Mouse (Mus musculus) liver, embryonic 12.5 days (tissue): ENCODE measurements around the gene Gas2l3. TPM values are rescaled to one million over a fixed set of nuclear protein-coding genes. Genes with fewer than 3 reads are reported as not detected.

Source experiments
- ATAC-seq: fragments of 200-750 bp; cut with Nextera tagmentation; 2 replicates; pipeline ENCODE4 v1.8.0; 2017; ENCODE audit warnings: moderate number of reproducible peaks, mild to moderate bottlenecking, moderate library complexity
- H3K27ac ChIP-seq: fragments of 300-500 bp; sonication (generic); 2 replicates; pipeline ENCODE4 v1.5.1; 2016; ENCODE audit warnings: mild to moderate bottlenecking
- H3K27me3 ChIP-seq: fragments of 300-500 bp; sonication (generic); replicated peaks from 2 replicates; pipeline ENCODE4 v1.6.1; 2016; ENCODE audit warnings: mild to moderate bottlenecking, moderate library complexity
- H3K36me3 ChIP-seq: fragments of 300-500 bp; sonication (generic); 2 replicates; pipeline ENCODE4 v1.6.1; 2016; ENCODE audit warnings: mild to moderate bottlenecking, moderate library complexity
- H3K4me1 ChIP-seq: fragments of 300-500 bp; sonication (generic); 2 replicates; pipeline ENCODE4 v1.6.1; 2016
- H3K4me2 ChIP-seq: fragments of 300-500 bp; sonication (generic); 2 replicates; pipeline ENCODE4 v1.6.1; 2016; ENCODE audit warnings: mild to moderate bottlenecking, moderate library complexity
- H3K4me3 ChIP-seq: fragments of 300-500 bp; sonication (generic); 2 replicates; pipeline ENCODE4 v1.5.1; 2016; ENCODE audit warnings: mild to moderate bottlenecking, moderate library complexity
- H3K9ac ChIP-seq: fragments of 300-500 bp; sonication (generic); 2 replicates; pipeline ENCODE4 v1.6.1; 2016; ENCODE audit warnings: mild to moderate bottlenecking, moderate library complexity
- H3K9me3 ChIP-seq: fragments of 300-500 bp; sonication (generic); replicated peaks from 2 replicates; pipeline ENCODE4 v1.6.1; 2016; ENCODE audit warnings: mild to moderate bottlenecking, moderate library complexity
- WGBS: fragments of 180-500 bp; shearing (Covaris S2); methylation state at CpG from one replicate; pipeline ENCODE4 v1.1.7; 2016; ENCODE audit not compliant: insufficient replicate concordance; 5-methylcytosine and 5-hydroxymethylcytosine counted together
- polyA plus RNA-seq: library from polyadenylated mRNA; unstranded; fragments of >200 nt; fragmentation: Nextera tagmentation; extraction: Ambion mirVana; gene quantifications from 2 replicates; pipeline ENCODE4 v1.2.1, GENCODE M21; 2016

Gene Gas2l3
- polyA plus RNA-seq, 1 experiment from 2014 or later, result 6.7 TPM

GRCm38 (mm10) chr10:89391571-89392163 is 52.1 kb downstream of the Gas2l3 start:
- 80% methylated on average over 4 of the region's 4 CpGs for WGBS
- H3K4me3 ChIP-seq, result no peak overlapping the region
- H3K36me3 ChIP-seq, result no peaks in the 10 kb centered on the region
- H3K4me1 ChIP-seq, result peaks cover 9% of the 10 kb centered on the region; the same call in 1 of the 2 replicates
- no peaks in the 10 kb centered on the region for H3K27me3 ChIP-seq
- no peak for ATAC-seq
- H3K9ac ChIP-seq, result no peak overlapping the region
- H3K27ac ChIP-seq, result no peak overlapping the region
- H3K4me2 ChIP-seq, result no peak overlapping the region
- no peaks in the 10 kb centered on the region for H3K9me3 ChIP-seq

- WGBS, result 73% methylated on average over 3 of the region's 3 CpGs
- H3K9ac ChIP-seq, result no peak overlapping the region
- H3K4me1 ChIP-seq, result no peaks in the 10 kb centered on the region
- H3K36me3 ChIP-seq, result no peaks in the 10 kb centered on the region
- H3K27me3 ChIP-seq, result no peaks in the 10 kb centered on the region
- ATAC-seq, result no peak
- no peak overlapping the region for H3K4me2 ChIP-seq
- H3K27ac ChIP-seq, result no peak overlapping the region
- H3K4me3 ChIP-seq, result no peak overlapping the region
- H3K9me3 ChIP-seq, result no peaks in the 10 kb centered on the region
Observed at GRCm38 (mm10) chr10:89386461-89386860, 57.3 kb downstream of the Gas2l3 start.

- H3K4me3 ChIP-seq, result no peak overlapping the region
- no peaks in the 10 kb centered on the region for H3K27me3 ChIP-seq
- H3K36me3 ChIP-seq, result no peaks in the 10 kb centered on the region
- no peak overlapping the region for H3K4me2 ChIP-seq
- H3K4me1 ChIP-seq, result no peaks in the 10 kb centered on the region
- WGBS, result 3% methylated on average over 5 of the region's 5 CpGs
- H3K9ac ChIP-seq, result no peak overlapping the region
- no peak overlapping the region for H3K27ac ChIP-seq
- no peak for ATAC-seq
- H3K9me3 ChIP-seq, result no peaks in the 10 kb centered on the region
Observed at GRCm38 (mm10) chr10:89383462-89383861, 60.3 kb downstream of the Gas2l3 start.

- Histone ChIP-seq H3K36me3 (no peaks in the 10 kb centered on the region), H3K4me1 (no peaks in the 10 kb centered on the region), H3K9me3 (no peaks in the 10 kb centered on the region), H3K4me2 (no peak overlapping the region), H3K9ac (no peak overlapping the region), H3K27ac (no peak overlapping the region), H3K27me3 (no peaks in the 10 kb centered on the region), H3K4me3 (no peak overlapping the region)
- ATAC-seq, result no peak
- 49% methylated on average over 4 of the region's 4 CpGs for WGBS
Observed at GRCm38 (mm10) chr10:89377750-89378149, 66.0 kb downstream of the Gas2l3 start.

- Histone ChIP-seq H3K4me3 (no peak overlapping the region), H3K27me3 (no peaks in the 10 kb centered on the region), H3K9ac (no peak overlapping the region), H3K36me3 (no peaks in the 10 kb centered on the region), H3K4me2 (no peak overlapping the region), H3K4me1 (no peaks in the 10 kb centered on the region), H3K27ac (no peak overlapping the region), H3K9me3 (no peaks in the 10 kb centered on the region)
- no peak for ATAC-seq
- WGBS, result 38% methylated on average over 1 of the region's 1 CpGs
Observed at GRCm38 (mm10) chr10:89370051-89370450, 73.7 kb downstream of the Gas2l3 start.

GRCm38 (mm10) chr10:89358933-89359332 is 84.8 kb downstream of the Gas2l3 start:
- 51% methylated on average over 3 of the region's 3 CpGs for WGBS
- Histone ChIP-seq H3K4me1 (no peaks in the 10 kb centered on the region), H3K27me3 (no peaks in the 10 kb centered on the region), H3K4me3 (no peak overlapping the region), H3K36me3 (no peaks in the 10 kb centered on the region), H3K9ac (no peak overlapping the region), H3K9me3 (no peaks in the 10 kb centered on the region), H3K4me2 (no peak overlapping the region), H3K27ac (no peak overlapping the region)
- ATAC-seq, result no peak

Other genes with a start within 250 kb of the Gas2l3 start
- gene Ano4, start 99.2 kb downstream of the Gas2l3 start, polyA plus RNA-seq, result 0.24 and 0.42 TPM in 2 replicates
- gene Nr1h4, start 89.6 kb upstream of the Gas2l3 start, polyA plus RNA-seq, result 2.2 and 2.8 TPM in 2 replicates
- 0.02 and 0.05 TPM in 2 replicates for gene Slc17a8, start 177.3 kb upstream of the Gas2l3 start, polyA plus RNA-seq
- gene Scyl2, start 242.3 kb upstream of the Gas2l3 start, polyA plus RNA-seq, result 6.2 and 7.4 TPM in 2 replicates